Mouse (Mus musculus) hematopoietic stem cell, adult 5-6 weeks (primary cell): ENCODE results near the gene Ncoa5. TPM values are rescaled to one million over a fixed set of nuclear protein-coding genes. Genes with fewer than 3 reads are reported as not detected.

Experiments
- ATAC-seq, 2 experiments: fragments of 125-278 bp in 1 of 2; replicated peaks in 1 of 2; 2 replicates each; pipeline ENCODE4 v1.8.0; 2016 to 2017; ENCODE audit warnings: inconsistent platforms in 2 of 2, mild to moderate bottlenecking in 2 of 2, moderate number of reproducible peaks in 2 of 2, low read depth in 1 of 2, moderate TSS enrichment in 1 of 2; ENCODE audit not compliant: low FRiP score in 2 of 2, poor library complexity in 2 of 2, severe bottlenecking in 2 of 2, insufficient read depth in 1 of 2, low TSS enrichment in 1 of 2
- total RNA-seq: library from RNA; stranded (forward); fragments of 172-1452, 232-1000 nt; gene quantifications from 2 replicates; pipeline ENCODE4 v1.2.3, GENCODE M21; 2017

Gene Ncoa5
- total RNA-seq, 1 experiment from 2014 or later, result 58.0 TPM

- no peak for ATAC-seq
Measured at GRCm38 (mm10) chr2:164970631-164971196, 64.0 kb downstream of the Ncoa5 start.

DNA sequence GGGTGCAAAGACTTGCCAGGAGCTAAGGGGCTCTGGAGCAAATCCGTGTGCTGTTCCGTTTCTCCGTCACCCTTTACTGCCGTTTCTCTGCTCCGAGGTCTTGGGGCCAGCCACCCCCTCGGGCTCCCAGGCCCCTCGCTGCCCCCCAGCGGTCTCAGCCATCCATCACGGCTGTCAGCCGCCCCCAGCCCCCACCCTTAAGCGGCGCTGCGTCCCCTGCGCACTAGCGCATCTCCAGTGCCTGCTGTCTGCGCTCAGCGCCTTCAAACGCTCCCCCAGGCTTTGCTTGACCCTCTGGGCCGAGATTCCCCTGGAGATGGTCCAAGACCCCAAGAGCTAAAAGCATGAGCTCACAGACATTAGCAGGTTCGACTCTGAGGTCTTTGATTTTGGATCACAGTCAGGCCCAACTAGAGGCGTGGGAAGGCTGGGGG is 65.3 kb downstream of the Ncoa5 start:
- no peak for ATAC-seq

GRCm38 (mm10) chr2:164968451-164968851 is 66.2 kb downstream of the Ncoa5 start:
- ATAC-seq, result peak; percentile 46 to 69; a peak in 2 of 4 replicates

GRCm38 (mm10) chr2:164967761-164968440 is 66.8 kb downstream of the Ncoa5 start:
- no peak for ATAC-seq

DNA sequence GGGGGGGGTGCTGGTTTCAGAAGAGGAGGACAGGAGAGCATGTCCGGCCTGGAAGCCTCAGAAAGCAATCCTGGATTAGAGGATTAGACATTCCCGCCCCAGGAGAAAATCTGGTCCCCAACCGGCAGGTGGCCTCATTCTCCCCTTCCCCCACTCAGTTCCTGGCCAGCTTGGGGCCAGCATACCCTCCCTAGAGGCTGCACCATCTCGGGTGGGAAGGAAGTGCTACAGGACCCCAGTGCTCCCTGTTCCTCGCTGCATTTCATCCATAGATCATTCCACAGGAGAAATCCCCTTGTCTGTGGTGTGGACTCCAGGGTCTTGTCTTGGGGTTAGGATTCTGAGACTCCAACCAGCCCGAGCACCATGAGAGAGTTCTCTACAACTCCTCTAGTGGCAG is 67.5 kb downstream of the Ncoa5 start:
- ATAC-seq, result no peak

DNA sequence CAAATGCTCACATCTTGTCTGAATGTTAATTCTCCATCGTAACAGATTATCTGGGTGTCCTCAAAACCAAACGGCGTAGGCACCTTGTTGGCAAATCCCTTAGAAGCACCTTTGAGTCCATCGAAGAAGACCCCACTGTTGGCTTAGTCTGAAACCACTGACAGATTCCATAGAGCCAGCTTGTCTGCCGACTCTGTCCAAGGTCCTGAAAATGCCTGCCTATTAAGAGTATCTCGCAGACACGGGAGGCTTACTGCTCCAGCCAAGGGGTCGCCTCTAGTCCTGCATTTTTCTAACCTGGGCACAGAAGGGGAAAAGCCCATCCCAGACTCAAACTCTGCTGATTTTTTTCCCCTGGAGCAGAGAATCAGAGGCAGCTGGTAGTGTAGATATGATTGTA is 68.3 kb downstream of the Ncoa5 start:
- ATAC-seq, result no peak

DNA sequence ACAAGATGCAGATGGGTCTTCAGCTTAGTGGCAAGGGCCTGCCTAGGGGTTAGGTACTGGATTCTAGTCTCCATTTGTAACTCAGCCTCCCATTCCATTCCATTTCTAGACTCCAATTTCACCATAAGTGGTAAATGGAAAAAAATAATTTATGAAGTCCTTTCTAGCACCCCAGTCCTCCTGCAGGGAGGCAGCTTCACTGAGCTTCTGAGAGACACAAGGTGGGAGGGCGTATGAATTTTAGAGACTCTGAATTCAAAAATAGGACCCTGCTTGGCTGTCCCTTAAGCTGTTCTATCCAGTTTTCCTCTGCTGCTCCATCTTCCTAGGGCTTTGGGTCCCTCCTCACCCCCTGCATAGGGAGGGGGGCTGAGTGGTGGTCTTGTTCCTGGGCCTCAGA is 69.7 kb downstream of the Ncoa5 start:
- no peak for ATAC-seq

DNA sequence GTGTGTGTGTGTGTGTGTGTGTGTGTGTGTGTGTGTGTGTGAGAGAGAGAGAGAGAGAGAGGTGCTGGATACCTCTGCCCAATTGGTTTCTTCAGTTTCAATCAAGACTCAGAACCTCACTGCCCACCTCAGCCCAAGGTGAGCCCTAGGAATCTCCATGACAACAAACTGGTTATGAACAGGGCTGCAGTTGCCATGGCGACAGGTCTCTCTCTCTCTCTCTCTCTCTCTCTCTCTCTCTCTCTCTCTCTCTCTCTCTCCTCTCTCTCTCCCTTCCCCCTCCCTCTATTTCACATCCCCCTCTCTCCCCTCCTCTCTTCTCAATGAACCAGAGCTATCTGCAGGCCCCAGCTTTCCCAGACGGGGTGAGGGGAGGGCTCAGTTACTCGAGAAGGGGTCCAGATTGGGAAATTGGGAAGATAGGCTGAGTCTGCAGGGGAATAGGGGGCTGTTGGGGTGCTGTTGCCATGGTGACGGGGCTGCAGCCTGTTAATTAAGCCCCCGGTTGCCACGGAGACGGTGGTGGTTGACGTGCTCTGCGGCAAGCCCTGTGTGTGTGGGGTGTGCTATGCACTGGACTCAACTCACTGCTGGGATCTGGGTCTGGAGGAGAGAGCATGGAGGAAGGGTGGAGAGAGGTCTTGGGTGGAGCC is 70.3 kb downstream of the Ncoa5 start:
- ATAC-seq, result no peak

DNA sequence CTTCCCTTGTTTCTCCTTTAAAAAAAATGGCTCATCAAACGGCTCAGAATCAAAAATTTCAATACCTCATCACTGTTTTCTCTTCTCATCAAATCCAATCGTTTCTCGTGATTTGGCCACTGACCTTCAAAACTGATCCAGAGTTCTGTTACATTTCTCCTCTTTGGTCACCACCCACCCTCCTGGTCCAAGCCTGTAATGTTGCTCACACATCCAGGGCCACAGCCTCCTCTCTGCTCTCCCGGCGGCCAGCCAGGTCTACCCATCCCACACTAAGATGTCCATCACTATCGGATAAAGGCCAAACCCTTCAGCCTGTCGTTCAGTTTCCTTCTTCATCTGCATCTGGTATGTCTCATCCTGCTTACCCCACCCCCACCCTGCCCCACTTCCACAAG is 72.5 kb downstream of the Ncoa5 start:
- no peak for ATAC-seq

- ATAC-seq, result 0 out of 4 replicates have a peak, but pooled peaks have one; percentile 26 to 42
Measured at GRCm38 (mm10) chr2:164961506-164962182, 73.0 kb downstream of the Ncoa5 start.

GRCm38 (mm10) chr2:164960716-164961441 is 73.8 kb downstream of the Ncoa5 start, which contains the start of gene Slc12a5:
Slc12a5 (plus strand) TSS chr2:164960802.
- peak; percentile 13 to 50; a peak in 2 of 4 replicates for ATAC-seq

- no peak for ATAC-seq
Measured at GRCm38 (mm10) chr2:164957548-164958315, 76.9 kb downstream of the Ncoa5 start.

DNA sequence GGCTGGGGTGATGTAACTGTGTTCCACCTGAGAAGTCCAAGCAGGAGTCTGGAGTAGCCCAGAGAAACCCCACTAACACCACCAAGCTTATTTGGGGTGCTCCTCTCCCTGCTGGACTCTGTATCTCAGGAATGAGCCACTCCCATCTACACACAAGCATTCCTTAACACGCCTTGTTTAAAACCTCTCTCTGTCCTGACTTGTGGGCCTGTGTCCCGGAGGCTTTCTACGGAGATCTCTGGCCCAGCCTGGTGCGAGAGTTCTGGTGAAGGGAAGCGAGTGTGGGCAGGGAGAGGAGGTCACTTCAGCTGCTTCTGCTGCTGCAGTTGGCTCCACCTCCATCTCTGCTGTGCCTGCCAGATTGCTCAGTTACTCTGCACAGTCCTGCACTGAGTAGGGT is 78.5 kb downstream of the Ncoa5 start:
- no peak for ATAC-seq

- no peak for ATAC-seq
Measured at GRCm38 (mm10) chr2:164955725-164956124, 78.9 kb downstream of the Ncoa5 start.

- ATAC-seq, result peak; percentile 77 to 84
Measured at GRCm38 (mm10) chr2:164953224-164953623, 81.4 kb downstream of the Ncoa5 start.

- ATAC-seq, result no peak
Measured at GRCm38 (mm10) chr2:164952448-164952847, 82.2 kb downstream of the Ncoa5 start.

GRCm38 (mm10) chr2:164951745-164952144 is 82.9 kb downstream of the Ncoa5 start:
- ATAC-seq, result no peak
